Mouse (Mus musculus): ENCODE data around the gene Dedd. TPM values are rescaled to one million over a fixed set of nuclear protein-coding genes. Genes with fewer than 3 reads are reported as not detected.

The Dedd gene
- total RNA-seq, 2 experiments from 2014 or later = 38.2 to 39.8 TPM

- DNase-seq (ENCODE audit: low spot score in 2 of 2) = peak; percentile 9 to 48
- intact Hi-C loops (cut with DNase I) = no loop called here
These were observed 59.6 kb downstream of the Dedd start, which contains the start of gene Arhgap30 for GRCm38 (mm10) chr1:171388376-171389102. Gene Arhgap30 (plus strand): TSS chr1:171388954.

- intact Hi-C loops (cut with DNase I) = no loop called here
- peak in 1 of 2 experiments; percentile 27 for DNase-seq (ENCODE audit: low spot score in 2 of 2)
These were observed 61.2 kb downstream of the Dedd start for GRCm38 (mm10) chr1:171390101-171390500.

Other genes with a start within 250 kb of the Dedd start
- gene Cfap126, start 215.2 kb upstream of the Dedd start, total RNA-seq (2021) = under 1 TPM; 0.34 to 0.43 TPM
- gene Sdhc, start 178.5 kb upstream of the Dedd start, total RNA-seq (2021) = 100 to 1,000 TPM; 199 to 205 TPM
- gene Mpz, start 178.4 kb upstream of the Dedd start, total RNA-seq (2021) = not detected
- gene Pcp4l1, start 132.9 kb upstream of the Dedd start, total RNA-seq (2021) = 100 to 1,000 TPM in 1 of 2 experiments, 10 to 100 TPM in 1; 70.0 to 130 TPM
- under 1 TPM in 1 of 2 experiments, not detected in 1; 0.21 TPM for gene Nr1i3, start 115.2 kb upstream of the Dedd start, total RNA-seq (2021)
- 10 to 100 TPM; 71.8 to 89.6 TPM for gene Tomm40l, start 106.6 kb upstream of the Dedd start, total RNA-seq (2021)
- 1 to 10 TPM; 2.7 to 3.1 TPM for gene Apoa2, start 104.1 kb upstream of the Dedd start, total RNA-seq (2021)
- gene Fcer1g, start 94.8 kb upstream of the Dedd start, total RNA-seq (2021) = 10 to 100 TPM; 14.9 to 15.1 TPM
- gene Adamts4, start 78.7 kb upstream of the Dedd start, total RNA-seq (2021) = 10 to 100 TPM; 10.9 to 12.8 TPM
- gene Ndufs2, start 77.8 kb upstream of the Dedd start, total RNA-seq (2021) = 100 to 1,000 TPM; 258 to 278 TPM
- gene B4galt3, start 58.8 kb upstream of the Dedd start, total RNA-seq (2021) = 10 to 100 TPM; 58.1 to 63.6 TPM
- 10 to 100 TPM; 19.9 to 29.4 TPM for gene Ppox, start 48.0 kb upstream of the Dedd start, total RNA-seq (2021)
- 10 to 100 TPM; 59.6 to 64.1 TPM for gene Usp21, start 41.2 kb upstream of the Dedd start, total RNA-seq (2021)
- gene Ufc1, start 34.1 kb upstream of the Dedd start, total RNA-seq (2021) = 100 to 1,000 TPM; 105 to 115 TPM
- 10 to 100 TPM; 42.2 to 43.4 TPM for gene Nit1, start 16.5 kb downstream of the Dedd start, total RNA-seq (2021)
- 100 to 1,000 TPM; 154 to 158 TPM for gene Pfdn2, start 16.5 kb downstream of the Dedd start, total RNA-seq (2021)
- 1 to 10 TPM; 6.2 TPM for gene Klhdc9, start 31.7 kb downstream of the Dedd start, total RNA-seq (2021)
- gene Nectin4, start 41.0 kb downstream of the Dedd start, total RNA-seq (2021) = 1 to 10 TPM; 1.9 to 2.1 TPM
- gene Arhgap30, start 59.8 kb downstream of the Dedd start, total RNA-seq (2021) = 1 to 10 TPM; 1.9 to 2.8 TPM
- 100 to 1,000 TPM; 105 TPM for gene Usf1, start 82.2 kb downstream of the Dedd start, total RNA-seq (2021)
- 1 to 10 TPM; 2.0 to 3.0 TPM for gene Tstd1, start 89.7 kb downstream of the Dedd start, total RNA-seq (2021)
- gene F11r, start 108.4 kb downstream of the Dedd start, total RNA-seq (2021) = 1 to 10 TPM; 5.5 to 7.2 TPM
- 1 to 10 TPM; 5.3 TPM for gene Alyref2, start 174.3 kb downstream of the Dedd start, total RNA-seq (2021)
- gene Itln1, start 206.1 kb downstream of the Dedd start, total RNA-seq (2021) = not detected
- gene Cd244a, start 230.0 kb downstream of the Dedd start, total RNA-seq (2021) = not detected